Mouse (Mus musculus) small intestine, adult 2 months (tissue): ENCODE results near the gene Lnx1.

ENCODE experiments used
- CTCF ChIP-seq: fragments of 200-500 bp; IDR thresholded peaks from 2 replicates; pipeline ENCODE4 v1.5.1; 2012; ENCODE audit warnings: low read depth, mild to moderate bottlenecking, control low read depth, inconsistent platforms, low read length, moderate library complexity, mixed read lengths; ENCODE audit not compliant: insufficient replicate concordance, insufficient read length; ENCODE audit errors: extremely low read depth
- POLR2A ChIP-seq: fragments of 200-500 bp; IDR thresholded peaks from 2 replicates; pipeline ENCODE4 v1.6.1; 2012; ENCODE audit warnings: low read depth, mild to moderate bottlenecking, control low read depth, inconsistent platforms, low read length, moderate library complexity

GRCm38 (mm10) chr5:74600010-74600409, 102.7 kb downstream of the Lnx1 start:
- TF ChIP-seq POLR2A: no peak
- TF ChIP-seq CTCF: no peak
